Mouse (Mus musculus) brain, embryonic 14.5 days (tissue): ENCODE measurements around the gene Hist1h3g.

ENCODE experiments used
- CTCF ChIP-seq: fragments of 200-500 bp; IDR thresholded peaks from 2 replicates; pipeline ENCODE4 v1.5.1; 2012; ENCODE audit warnings: inconsistent platforms, mild to moderate bottlenecking, moderate library complexity, borderline replicate concordance; ENCODE audit not compliant: insufficient read depth, insufficient read length; ENCODE audit errors: extremely low read depth
- POLR2A ChIP-seq: fragments of 200-500 bp; IDR thresholded peaks from 2 replicates; pipeline ENCODE4 v1.6.1; 2012; ENCODE audit warnings: mild to moderate bottlenecking, inconsistent platforms, borderline replicate concordance; ENCODE audit not compliant: poor library complexity, insufficient read depth, insufficient read length, severe bottlenecking; ENCODE audit errors: extremely low read depth

DNA sequence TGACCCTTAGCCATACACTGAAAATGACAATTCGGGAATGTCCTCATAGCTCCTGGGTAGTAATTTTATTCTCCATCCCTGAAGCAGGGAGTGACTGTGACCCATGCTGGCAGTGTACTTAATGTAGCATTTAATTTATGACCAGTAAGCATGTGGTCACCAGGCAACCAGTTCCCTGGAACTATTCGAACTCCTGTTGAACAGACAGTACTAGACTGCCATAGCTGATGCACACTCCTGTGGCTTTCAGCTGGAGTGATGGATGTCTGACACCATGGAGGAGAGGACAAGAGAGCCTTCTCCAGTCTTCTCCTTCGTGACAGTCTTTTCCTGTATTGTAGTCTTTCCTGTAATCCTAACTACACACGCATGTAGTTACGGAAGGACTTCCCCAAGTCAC lies 6.2 kb upstream of the Hist1h3g start:
- TF ChIP-seq CTCF (no peak), POLR2A (no peak)
